Mouse (Mus musculus) lung, adult 2 months (tissue): ENCODE results near the gene Tmeff1.

Experiments used
- CTCF ChIP-seq: fragments of 200-500 bp; IDR thresholded peaks from 2 replicates; pipeline ENCODE4 v1.5.1; 2011; ENCODE audit warnings: mild to moderate bottlenecking, low read length, control low read depth; ENCODE audit not compliant: insufficient read depth
- POLR2A ChIP-seq: fragments of 200-500 bp; IDR thresholded peaks from 2 replicates; pipeline ENCODE4 v1.6.1; 2011; ENCODE audit warnings: low read depth, mild to moderate bottlenecking, control low read depth, low read length, borderline replicate concordance; ENCODE audit errors: extremely low read depth

DNA sequence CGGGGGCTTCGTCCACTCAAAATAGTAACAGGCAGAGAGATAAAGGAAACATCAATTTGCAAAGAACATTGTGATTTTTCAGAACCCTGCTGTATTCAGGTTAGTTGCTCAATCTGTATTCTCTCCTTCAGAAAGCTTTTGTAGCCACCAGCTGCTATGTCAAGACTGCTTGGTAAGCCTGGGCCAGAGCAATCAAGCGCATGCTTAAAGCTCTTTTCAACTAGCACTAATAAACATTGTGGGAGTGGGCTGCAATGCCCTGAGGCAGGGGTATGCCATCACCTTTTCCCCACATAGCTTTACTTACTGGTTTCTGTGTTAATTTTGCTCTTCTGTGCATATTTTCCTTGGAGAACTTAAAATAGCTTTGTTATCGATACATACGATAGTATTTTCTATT lies 48.0 kb upstream of the Tmeff1 start:
- no peak for TF ChIP-seq POLR2A
- no peak for TF ChIP-seq CTCF
